Mouse (Mus musculus) embryonic facial prominence, embryonic 14.5 days (tissue): ENCODE measurements around the gene Ptms. TPM values are rescaled to one million over a fixed set of nuclear protein-coding genes. Genes with fewer than 3 reads are reported as not detected.

Source experiments
- ATAC-seq: fragments of 200-750 bp; cut with Nextera tagmentation; 2 replicates; pipeline ENCODE4 v1.8.0; 2017; ENCODE audit warnings: low read depth, moderate number of reproducible peaks, moderate TSS enrichment
- DNase-seq: peaks from one replicate; pipeline ENCODE4 v3.0.0-alpha.2; 2015; ENCODE audit warnings: low spot score
- H3K27ac ChIP-seq: fragments of 300-500 bp; sonication (generic); replicated peaks from 2 replicates; pipeline ENCODE4 v1.5.1; 2014; ENCODE audit warnings: low read depth, mild to moderate bottlenecking, low read length, moderate library complexity
- H3K27me3 ChIP-seq: fragments of 300-500 bp; sonication (generic); replicated peaks from 2 replicates; pipeline ENCODE4 v1.6.1; 2014; ENCODE audit warnings: low read length; ENCODE audit not compliant: control insufficient read depth, insufficient read depth
- H3K36me3 ChIP-seq: fragments of 300-500 bp; sonication (generic); 2 replicates; pipeline ENCODE4 v1.6.1; 2014; ENCODE audit warnings: low read length, mixed read lengths; ENCODE audit not compliant: control insufficient read depth, insufficient read depth
- H3K4me1 ChIP-seq: fragments of 300-500 bp; sonication (generic); 2 replicates; pipeline ENCODE4 v1.6.1; 2014; ENCODE audit warnings: antibody characterized with exemption, low read length; ENCODE audit not compliant: control insufficient read depth, insufficient read depth
- H3K4me2 ChIP-seq: fragments of 300-500 bp; sonication (generic); 2 replicates; pipeline ENCODE4 v1.6.1; 2014; ENCODE audit warnings: low read depth, mild to moderate bottlenecking, low read length, moderate library complexity, mixed read lengths
- H3K4me3 ChIP-seq: fragments of 300-500 bp; sonication (generic); 2 replicates; pipeline ENCODE4 v1.5.1; 2014; ENCODE audit warnings: low read depth, mild to moderate bottlenecking, low read length
- H3K9ac ChIP-seq: fragments of 300-500 bp; sonication (generic); 2 replicates; pipeline ENCODE4 v1.6.1; 2014; ENCODE audit warnings: low read depth, mild to moderate bottlenecking, low read length, moderate library complexity, mixed read lengths
- H3K9me3 ChIP-seq: fragments of 300-500 bp; sonication (generic); 2 replicates; pipeline ENCODE4 v1.6.1; 2016; ENCODE audit warnings: low read length; ENCODE audit not compliant: control insufficient read depth
- WGBS: fragments of 180-500 bp; shearing (Covaris S2); extraction: QIAGEN DNeasy Blood & Tissue Kit; methylation state at CpG from one replicate; pipeline ENCODE4 v1.1.7; 2014; 5-methylcytosine and 5-hydroxymethylcytosine counted together
- polyA plus RNA-seq: library from polyadenylated mRNA; unstranded; fragments of >200 nt; fragmentation: Nextera tagmentation; extraction: Ambion mirVana; gene quantifications from 2 replicates; pipeline ENCODE4 v1.2.1, GENCODE M21; 2014

Ptms gene
- polyA plus RNA-seq, 1 experiment from 2014 or later = 255 TPM

GRCm38 (mm10) chr6:124958127-124958526, 38.2 kb upstream of the Ptms start:
- Histone ChIP-seq H3K9me3 (no peaks in the 10 kb centered on the region), H3K4me2 (no peak overlapping the region), H3K36me3 (peaks cover 71% of the 10 kb centered on the region), H3K27me3 (no peaks in the 10 kb centered on the region), H3K4me3 (no peak overlapping the region), H3K4me1 (no peaks in the 10 kb centered on the region), H3K27ac (no peak overlapping the region), H3K9ac (no peak overlapping the region)
- DNase-seq (no peak), ATAC-seq (no peak)
- 91% methylated on average over 3 of the region's 3 CpGs for WGBS

GRCm38 (mm10) chr6:124955212-124955611, 35.3 kb upstream of the Ptms start:
- H3K4me3 ChIP-seq = no peak overlapping the region
- 88% methylated on average over 4 of the region's 4 CpGs for WGBS
- no peaks in the 10 kb centered on the region for H3K4me1 ChIP-seq
- no peaks in the 10 kb centered on the region for H3K27me3 ChIP-seq
- no peaks in the 10 kb centered on the region for H3K9me3 ChIP-seq
- H3K9ac ChIP-seq = no peak overlapping the region
- no peak overlapping the region for H3K27ac ChIP-seq
- ATAC-seq (no peak), DNase-seq (no peak)
- peaks cover 48% of the 10 kb centered on the region for H3K36me3 ChIP-seq
- H3K4me2 ChIP-seq = no peak overlapping the region

- H3K27ac ChIP-seq = no peak overlapping the region
- no peaks in the 10 kb centered on the region for H3K27me3 ChIP-seq
- WGBS = 85% methylated on average over 2 of the region's 2 CpGs
- no peaks in the 10 kb centered on the region for H3K4me1 ChIP-seq
- no peak overlapping the region for H3K4me3 ChIP-seq
- no peak overlapping the region for H3K4me2 ChIP-seq
- no peak for DNase-seq
- H3K36me3 ChIP-seq = peaks cover 37% of the 10 kb centered on the region
- no peak overlapping the region for H3K9ac ChIP-seq
- no peak for ATAC-seq
- no peaks in the 10 kb centered on the region for H3K9me3 ChIP-seq
These were observed 34.2 kb upstream of the Ptms start for GRCm38 (mm10) chr6:124953991-124954715.

- Histone ChIP-seq H3K27ac (no peak overlapping the region), H3K9me3 (no peaks in the 10 kb centered on the region), H3K4me3 (no peak overlapping the region), H3K27me3 (no peaks in the 10 kb centered on the region), H3K36me3 (peaks cover 15% of the 10 kb centered on the region), H3K4me1 (no peaks in the 10 kb centered on the region), H3K4me2 (no peak overlapping the region), H3K9ac (no peak overlapping the region)
- 92% methylated on average over 3 of the region's 3 CpGs for WGBS
- ATAC-seq = no peak
- DNase-seq = no peak
These were observed 23.6 kb upstream of the Ptms start for GRCm38 (mm10) chr6:124943526-124943925.

- ATAC-seq = no peak
- Histone ChIP-seq H3K4me1 (no peaks in the 10 kb centered on the region), H3K27ac (no peak overlapping the region), H3K9ac (no peak overlapping the region), H3K4me3 (no peak overlapping the region), H3K4me2 (no peak overlapping the region), H3K36me3 (peaks cover 33% of the 10 kb centered on the region), H3K9me3 (no peaks in the 10 kb centered on the region), H3K27me3 (no peaks in the 10 kb centered on the region)
- DNase-seq = no peak
- 82% methylated on average over 1 of the region's 1 CpGs for WGBS
These were observed 21.8 kb upstream of the Ptms start for GRCm38 (mm10) chr6:124941679-124942078.

- ATAC-seq (no peak), DNase-seq (no peak)
- peaks cover 65% of the 10 kb centered on the region for H3K36me3 ChIP-seq
- H3K27ac ChIP-seq = no peak overlapping the region
- 92% methylated on average over 7 of the region's 7 CpGs for WGBS
- no peak overlapping the region for H3K4me3 ChIP-seq
- no peak overlapping the region for H3K4me2 ChIP-seq
- H3K27me3 ChIP-seq = no peaks in the 10 kb centered on the region
- H3K4me1 ChIP-seq = no peaks in the 10 kb centered on the region
- no peak overlapping the region for H3K9ac ChIP-seq
- no peaks in the 10 kb centered on the region for H3K9me3 ChIP-seq
These were observed 18.7 kb upstream of the Ptms start for GRCm38 (mm10) chr6:124938554-124938953.

- H3K4me1 ChIP-seq = peaks cover 3% of the 10 kb centered on the region
- peaks cover 75% of the 10 kb centered on the region for H3K36me3 ChIP-seq
- no peak overlapping the region for H3K4me3 ChIP-seq
- H3K27ac ChIP-seq = no peak overlapping the region
- H3K4me2 ChIP-seq = no peak overlapping the region
- no peak for DNase-seq
- H3K9ac ChIP-seq = no peak overlapping the region
- H3K9me3 ChIP-seq = no peaks in the 10 kb centered on the region
- no peak for ATAC-seq
- H3K27me3 ChIP-seq = no peaks in the 10 kb centered on the region
- 63% methylated on average over 2 of the region's 2 CpGs for WGBS
These were observed 17.6 kb upstream of the Ptms start for GRCm38 (mm10) chr6:124937493-124937892.

GRCm38 (mm10) chr6:124936681-124937080, 16.8 kb upstream of the Ptms start:
- Histone ChIP-seq H3K27me3 (no peaks in the 10 kb centered on the region), H3K9me3 (no peaks in the 10 kb centered on the region), H3K4me2 (no peak overlapping the region), H3K4me1 (peaks cover 8% of the 10 kb centered on the region), H3K9ac (no peak overlapping the region), H3K4me3 (no peak overlapping the region), H3K36me3 (peaks cover 76% of the 10 kb centered on the region), H3K27ac (no peak overlapping the region)
- DNase-seq (no peak), ATAC-seq (no peak)
- 92% methylated on average over 1 of the region's 1 CpGs for WGBS

GRCm38 (mm10) chr6:124934670-124935069, 14.8 kb upstream of the Ptms start:
- ATAC-seq (no peak), DNase-seq (no peak)
- no peak overlapping the region for H3K4me3 ChIP-seq
- peaks cover 16% of the 10 kb centered on the region for H3K4me1 ChIP-seq
- H3K4me2 ChIP-seq = no peak overlapping the region
- no peaks in the 10 kb centered on the region for H3K9me3 ChIP-seq
- H3K27ac ChIP-seq = no peak overlapping the region
- peaks cover 71% of the 10 kb centered on the region for H3K36me3 ChIP-seq
- H3K9ac ChIP-seq = 0 out of 2 replicates have a peak overlapping the region, but pooled peaks have one; percentile 14
- no peaks in the 10 kb centered on the region for H3K27me3 ChIP-seq
- WGBS = 92% methylated on average over 7 of the region's 7 CpGs
